Mouse (Mus musculus) cerebellum, adult 9-11 months (tissue): ENCODE data around the gene Gm10800.
"Not testable (repeated sequence)": the region's sequence is repeated elsewhere in the genome, so short reads cannot be mapped to it uniquely, and the experiment has no call there.

Source experiments
- DNase-seq: peaks from one replicate; pipeline ENCODE4 v3.0.0; 2022

Gene Gm10800

GRCm38 (mm10) chr2:98667201-98667600 lies at the start of gene Gm10800:
TSS of gene Gm10800 (minus strand) at chr2:98667301.
- not testable (repeated sequence) for DNase-seq

GRCm38 (mm10) chr2:98697533-98697932 lies 30.4 kb upstream of the Gm10800 start:
- no peak for DNase-seq

- DNase-seq, result not testable (repeated sequence)
Observed at GRCm38 (mm10) chr2:98661937-98662336, 5.2 kb downstream of the Gm10800 start, which contains the start of gene Gm10801. TSS of gene Gm10801 (plus strand) at chr2:98662237.
